Mouse (Mus musculus) frontal cortex, postnatal 10 days (tissue): ENCODE measurements around the gene Cbl.

Experiments used
- DNase-seq, 2 experiments: peaks; one replicate each; pipeline ENCODE4 v3.0.0; 2022; ENCODE audit warnings: low spot score in 2 of 2, mixed read lengths in 1 of 2

Gene Cbl

GRCm38 (mm10) chr9:44233802-44234478, at the start of gene Cbl:
TSS of gene Cbl (minus strand) at chr9:44234049.
- peak; percentile 95 to 99 for DNase-seq

- no peak for DNase-seq
Observed at GRCm38 (mm10) chr9:44283183-44283582, 49.3 kb upstream of the Cbl start.

GRCm38 (mm10) chr9:44269973-44270372, 36.1 kb upstream of the Cbl start:
- DNase-seq: no peak

- no peak for DNase-seq
Observed at GRCm38 (mm10) chr9:44269077-44269476, 35.2 kb upstream of the Cbl start.

- DNase-seq: no peak
Observed at GRCm38 (mm10) chr9:44268432-44268831, 34.6 kb upstream of the Cbl start, which contains the start of gene Nlrx1. TSS of gene Nlrx1 (minus strand) at chr9:44268599.

- peak; percentile 79 to 81 for DNase-seq
Observed at GRCm38 (mm10) chr9:44268027-44268360, 34.1 kb upstream of the Cbl start.

GRCm38 (mm10) chr9:44267319-44268026, 33.6 kb upstream of the Cbl start:
- no peak for DNase-seq

GRCm38 (mm10) chr9:44266478-44267226, 32.8 kb upstream of the Cbl start:
- DNase-seq: peak in 1 of 2 experiments; percentile 37

GRCm38 (mm10) chr9:44261388-44261787, 27.5 kb upstream of the Cbl start:
- DNase-seq: no peak

GRCm38 (mm10) chr9:44259014-44259413, 25.2 kb upstream of the Cbl start:
- DNase-seq: no peak

- DNase-seq: no peak
Observed at GRCm38 (mm10) chr9:44256213-44256612, 22.4 kb upstream of the Cbl start.

- no peak for DNase-seq
Observed at GRCm38 (mm10) chr9:44255136-44255521, 21.3 kb upstream of the Cbl start.

GRCm38 (mm10) chr9:44254508-44255135, 20.8 kb upstream of the Cbl start:
- no peak for DNase-seq

GRCm38 (mm10) chr9:44253441-44253840, 19.6 kb upstream of the Cbl start:
- DNase-seq: no peak

GRCm38 (mm10) chr9:44251314-44251713, 17.5 kb upstream of the Cbl start, which contains the start of gene Pdzd3:
TSS of gene Pdzd3 (minus strand) at chr9:44251471.
- DNase-seq: no peak

GRCm38 (mm10) chr9:44250445-44250844, 16.6 kb upstream of the Cbl start:
- no peak for DNase-seq

- DNase-seq: peak in 1 of 2 experiments; percentile 67
Observed at GRCm38 (mm10) chr9:44249181-44250146, 15.6 kb upstream of the Cbl start.

- no peak for DNase-seq
Observed at GRCm38 (mm10) chr9:44247907-44248306, 14.1 kb upstream of the Cbl start.

- DNase-seq: no peak
Observed at GRCm38 (mm10) chr9:44243621-44244020, 9.8 kb upstream of the Cbl start.

- DNase-seq: no peak
Observed at GRCm38 (mm10) chr9:44241418-44241817, 7.6 kb upstream of the Cbl start.

GRCm38 (mm10) chr9:44240911-44241310, 7.1 kb upstream of the Cbl start:
- DNase-seq: no peak
